Mouse (Mus musculus) testis, adult 2 months (tissue): ENCODE results near the gene Mex3a. TPM values are rescaled to one million over a fixed set of nuclear protein-coding genes. Genes with fewer than 3 reads are reported as not detected.

ENCODE experiments used
- H3K27ac ChIP-seq: fragments of 200-500 bp; 2 replicates; pipeline ENCODE4 v1.5.1; 2012; ENCODE audit warnings: low read depth, low read length; ENCODE audit not compliant: control insufficient read depth, insufficient read depth
- H3K27me3 ChIP-seq: fragments of 200-500 bp; 2 replicates; pipeline ENCODE4 v1.6.1; 2012; ENCODE audit warnings: mild to moderate bottlenecking, low read length, moderate library complexity; ENCODE audit not compliant: control insufficient read depth, insufficient read depth
- H3K36me3 ChIP-seq: fragments of 200-500 bp; 2 replicates; pipeline ENCODE4 v1.6.1; 2012; ENCODE audit warnings: mild to moderate bottlenecking, low read length; ENCODE audit not compliant: control insufficient read depth, insufficient read depth
- H3K4me1 ChIP-seq: fragments of 200-500 bp; 2 replicates; pipeline ENCODE4 v1.6.1; 2012; ENCODE audit warnings: low read length; ENCODE audit not compliant: control insufficient read depth, insufficient read depth
- H3K4me3 ChIP-seq: fragments of 200-500 bp; 2 replicates; pipeline ENCODE4 v1.5.1; 2012; ENCODE audit warnings: low read depth, mild to moderate bottlenecking, low read length, moderate library complexity, mixed read lengths; ENCODE audit not compliant: control insufficient read depth
- CTCF ChIP-seq: fragments of 200-500 bp; IDR thresholded peaks from 2 replicates; pipeline ENCODE4 v1.5.1; 2012; ENCODE audit warnings: low read depth, mild to moderate bottlenecking, inconsistent platforms, low read length, moderate library complexity; ENCODE audit not compliant: control insufficient read depth, insufficient read depth, insufficient replicate concordance
- POLR2A ChIP-seq: fragments of 200-500 bp; IDR thresholded peaks from 2 replicates; pipeline ENCODE4 v1.6.1; 2012; ENCODE audit warnings: low read depth, mild to moderate bottlenecking, inconsistent platforms, low read length, moderate library complexity; ENCODE audit not compliant: control insufficient read depth
- polyA plus RNA-seq: library from polyadenylated mRNA; depleted of rRNA; stranded (reverse); fragments of >200 nt; gene quantifications from 2 replicates; pipeline ENCODE4 v1.2.3, GENCODE M21; 2012

The Mex3a gene
- polyA plus RNA-seq, 1 experiment: 1.4 TPM

DNA sequence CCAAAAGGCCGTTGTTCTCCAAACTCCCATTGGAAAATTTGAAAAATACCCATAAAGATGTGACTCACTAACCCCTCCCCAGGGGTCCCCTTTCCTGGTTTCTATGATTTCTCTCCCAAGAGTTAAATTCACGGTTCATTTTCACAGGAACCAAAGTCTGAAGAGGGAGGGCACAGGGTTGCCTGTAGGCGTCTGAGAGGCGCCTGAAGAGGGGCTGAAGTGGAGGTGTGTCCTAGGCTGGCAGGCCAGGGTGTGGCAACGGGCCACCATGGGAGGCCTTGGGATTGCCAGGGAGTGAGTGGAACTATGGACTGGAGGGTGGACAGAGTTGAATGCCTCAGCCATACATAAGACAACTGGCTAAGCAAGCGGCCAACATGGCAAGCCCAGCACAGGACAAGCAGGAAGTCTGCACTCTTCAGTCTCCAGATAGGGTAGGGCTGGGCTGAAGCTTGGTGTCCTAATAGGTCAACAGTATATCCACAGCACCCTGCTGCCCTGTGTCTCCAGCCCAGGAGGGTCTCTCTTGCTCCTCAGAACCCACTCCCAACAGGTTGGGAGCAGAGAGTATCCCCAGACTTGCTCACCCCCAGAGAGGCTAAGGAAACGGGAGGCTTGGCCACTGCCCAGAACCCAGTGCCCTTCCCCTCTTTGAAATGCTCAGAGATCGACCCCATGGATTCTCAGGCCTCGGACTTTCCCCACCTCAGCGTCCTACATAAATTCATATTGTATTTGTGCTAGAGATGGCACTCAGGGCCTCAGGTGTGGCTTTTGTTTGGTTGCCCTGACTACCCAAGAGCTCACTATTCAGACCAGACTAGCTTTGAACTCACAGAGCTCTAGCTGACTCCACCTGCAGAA is 17.7 kb upstream of the Mex3a start:
- H3K4me1 ChIP-seq: peaks cover 17% of the 10 kb centered on the region
- no peak overlapping the region for H3K27ac ChIP-seq
- H3K36me3 ChIP-seq: no peaks in the 10 kb centered on the region
- TF ChIP-seq POLR2A: no peak
- no peak overlapping the region for H3K4me3 ChIP-seq
- H3K27me3 ChIP-seq: no peaks in the 10 kb centered on the region

DNA sequence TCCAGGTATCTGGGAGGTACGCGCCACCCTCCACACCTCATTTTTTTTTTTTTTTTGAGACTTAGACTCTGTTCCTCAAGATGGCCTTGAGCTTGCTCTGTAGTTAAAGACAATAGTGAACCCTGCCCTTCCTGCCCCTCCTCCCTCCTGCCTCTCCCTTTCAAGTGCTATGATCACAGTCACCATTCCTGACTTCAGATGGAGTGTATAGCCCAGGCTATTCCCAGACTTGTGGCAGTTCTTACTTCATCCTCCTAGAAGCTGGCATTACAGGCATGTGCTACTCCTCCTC is 17.2 kb upstream of the Mex3a start:
- H3K36me3 ChIP-seq: no peaks in the 10 kb centered on the region
- H3K27ac ChIP-seq: no peak overlapping the region
- TF ChIP-seq CTCF (no peak), POLR2A (no peak)
- H3K4me1 ChIP-seq: peaks cover 13% of the 10 kb centered on the region
- H3K27me3 ChIP-seq: no peaks in the 10 kb centered on the region
- no peak overlapping the region for H3K4me3 ChIP-seq

DNA sequence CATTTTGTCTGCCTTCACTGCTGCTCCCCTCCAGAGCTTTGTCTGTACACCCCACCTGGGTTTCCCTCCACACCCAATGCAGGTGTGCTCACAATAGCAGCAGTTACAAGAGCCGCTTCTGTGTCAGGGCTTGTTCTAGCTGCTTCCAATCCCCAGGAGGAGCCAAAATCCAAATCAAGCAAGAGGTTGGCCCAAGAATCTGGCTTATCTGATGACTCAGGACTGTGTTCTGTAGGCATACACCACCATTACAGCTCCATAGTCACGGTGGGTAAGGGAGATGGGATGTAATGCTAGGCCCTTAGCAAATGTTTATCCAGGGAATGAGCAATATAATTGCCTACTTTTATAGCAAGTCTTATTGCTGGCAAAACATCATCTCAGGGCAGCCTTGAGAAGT is 15.8 kb upstream of the Mex3a start:
- TF ChIP-seq POLR2A (no peak), CTCF (no peak)
- Histone ChIP-seq H3K27ac (no peak overlapping the region), H3K27me3 (no peaks in the 10 kb centered on the region), H3K4me1 (peaks cover 4% of the 10 kb centered on the region), H3K36me3 (no peaks in the 10 kb centered on the region), H3K4me3 (no peak overlapping the region)

DNA sequence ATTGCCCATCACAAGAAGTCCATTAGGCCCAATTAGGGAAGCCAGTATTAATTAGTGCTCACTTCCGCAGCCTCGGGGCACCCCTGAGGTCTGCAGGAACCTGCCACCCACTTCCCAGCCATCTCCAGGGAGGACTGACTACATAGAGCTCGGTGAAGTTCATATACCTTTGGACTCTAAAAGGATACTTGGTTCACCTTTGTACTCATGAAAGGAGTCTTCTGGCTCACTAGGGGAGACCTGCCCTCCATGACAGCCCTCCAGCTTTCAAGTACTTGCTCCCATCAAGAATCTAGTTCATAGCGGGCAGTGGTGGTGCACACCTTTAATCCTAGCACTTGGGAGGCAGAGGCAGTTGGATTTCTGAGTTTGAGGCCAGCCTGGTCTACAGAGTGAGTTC is 13.8 kb upstream of the Mex3a start:
- Histone ChIP-seq H3K27ac (no peak overlapping the region), H3K4me3 (no peak overlapping the region), H3K4me1 (no peaks in the 10 kb centered on the region), H3K36me3 (no peaks in the 10 kb centered on the region), H3K27me3 (no peaks in the 10 kb centered on the region)
- no peak for TF ChIP-seq CTCF
- no peak for TF ChIP-seq POLR2A

DNA sequence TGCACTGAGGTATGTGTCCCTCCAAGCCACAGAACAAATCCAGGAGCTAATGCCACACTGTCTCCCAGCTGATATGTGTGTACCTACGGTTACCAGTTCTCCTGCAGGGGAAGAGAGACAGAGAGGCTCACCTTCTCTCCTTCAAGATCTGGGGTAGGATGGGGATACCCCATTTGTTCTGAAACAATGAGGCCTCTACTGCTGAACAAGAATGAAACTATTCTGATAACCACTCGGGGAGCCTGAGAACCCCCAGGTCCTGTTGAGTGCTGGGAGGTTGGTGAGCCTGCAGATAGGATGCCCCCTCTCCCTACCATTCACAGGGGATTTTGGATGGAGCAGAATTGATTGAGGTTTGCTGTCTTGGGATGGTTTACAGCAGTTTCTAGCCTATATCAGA is 12.1 kb upstream of the Mex3a start:
- Histone ChIP-seq H3K4me1 (no peaks in the 10 kb centered on the region), H3K36me3 (no peaks in the 10 kb centered on the region), H3K4me3 (no peak overlapping the region), H3K27ac (no peak overlapping the region), H3K27me3 (no peaks in the 10 kb centered on the region)
- TF ChIP-seq POLR2A (no peak), CTCF (no peak)

DNA sequence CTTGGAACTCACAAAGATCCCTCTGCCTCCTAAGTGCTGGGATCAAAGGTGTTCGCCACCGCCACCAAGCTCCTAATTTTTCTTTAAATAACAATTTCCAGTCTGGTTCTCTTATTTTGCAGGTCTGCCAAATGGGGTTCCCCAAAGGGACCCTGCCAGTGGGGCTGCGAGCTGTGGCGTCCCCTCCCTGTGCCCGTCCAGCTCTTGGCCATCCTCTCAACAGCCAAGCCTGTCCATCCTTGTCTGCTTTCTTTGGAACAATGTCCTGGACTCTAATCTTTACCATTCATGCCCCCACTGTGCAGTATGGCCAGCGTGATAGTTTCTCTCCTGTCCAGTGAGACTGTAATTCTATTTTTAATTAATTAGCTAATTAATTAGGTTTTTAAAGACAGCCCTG is 11.0 kb upstream of the Mex3a start:
- H3K4me1 ChIP-seq: 0 out of 2 replicates have a peak, but pooled peaks cover 2% of the 10 kb centered on the region
- no peak for TF ChIP-seq CTCF
- no peak for TF ChIP-seq POLR2A
- no peaks in the 10 kb centered on the region for H3K36me3 ChIP-seq
- H3K4me3 ChIP-seq: no peak overlapping the region
- H3K27me3 ChIP-seq: no peaks in the 10 kb centered on the region
- H3K27ac ChIP-seq: no peak overlapping the region

DNA sequence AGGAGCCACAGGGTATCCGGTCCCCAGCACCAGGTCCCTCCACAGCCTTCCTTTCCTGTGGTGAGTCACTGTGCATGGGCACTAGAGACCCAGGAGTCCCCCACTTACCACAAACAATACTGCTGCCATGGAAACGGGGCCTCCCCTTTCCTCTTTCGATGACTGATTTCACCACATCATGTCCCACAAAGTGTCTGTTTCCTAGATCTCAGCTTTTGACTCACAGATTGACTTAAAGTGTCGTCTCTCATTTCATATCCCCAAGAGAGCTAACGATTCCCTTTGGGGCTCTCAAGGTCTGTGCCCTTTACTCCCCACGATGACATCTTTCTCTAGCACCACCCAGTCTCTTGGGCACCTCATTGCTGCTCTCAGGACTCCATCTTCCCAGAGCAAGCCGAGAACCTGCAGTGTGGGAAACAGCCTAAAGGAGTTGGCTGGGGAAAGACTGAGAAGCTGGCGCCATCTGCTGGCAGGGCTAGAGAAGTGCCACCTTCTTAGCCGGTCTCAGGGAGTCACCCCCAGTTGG is 10.3 kb upstream of the Mex3a start:
- no peak overlapping the region for H3K27ac ChIP-seq
- TF ChIP-seq POLR2A: no peak
- peak; percentile 94; the same call in 1 of the 2 replicates for TF ChIP-seq CTCF

More for the DNA sequence above, 10.3 kb upstream of the Mex3a start:
- Histone ChIP-seq H3K27me3 (no peaks in the 10 kb centered on the region), H3K4me3 (no peak overlapping the region), H3K4me1 (0 out of 2 replicates have a peak, but pooled peaks cover 2% of the 10 kb centered on the region), H3K36me3 (no peaks in the 10 kb centered on the region)
